Mouse (Mus musculus) heart, postnatal 0 days (tissue): ENCODE results near the gene Nek4. TPM values are rescaled to one million over a fixed set of nuclear protein-coding genes. Genes with fewer than 3 reads are reported as not detected.

ENCODE experiments used
- ATAC-seq: fragments of 200-750 bp; cut with Nextera tagmentation; 2 replicates; pipeline ENCODE4 v1.8.0; 2017; ENCODE audit warnings: low read depth, moderate number of reproducible peaks, moderate library complexity; ENCODE audit not compliant: insufficient read depth
- DNase-seq: peaks from one replicate; pipeline ENCODE4 v3.0.0-alpha.2; 2016; ENCODE audit warnings: low spot score
- H3K27ac ChIP-seq: fragments of 300-500 bp; sonication (generic); 2 replicates; pipeline ENCODE4 v1.5.1; 2014; ENCODE audit warnings: low read depth, mild to moderate bottlenecking
- H3K27me3 ChIP-seq: fragments of 300-500 bp; sonication (generic); 2 replicates; pipeline ENCODE4 v1.6.1; 2014; ENCODE audit warnings: low read length, mixed read lengths; ENCODE audit not compliant: control insufficient read depth, insufficient read depth
- H3K36me3 ChIP-seq: fragments of 300-500 bp; sonication (generic); replicated peaks from 2 replicates; pipeline ENCODE4 v1.6.1; 2014; ENCODE audit warnings: low read length, mixed read lengths; ENCODE audit not compliant: control insufficient read depth, insufficient read depth
- H3K4me1 ChIP-seq: fragments of 300-500 bp; sonication (generic); 2 replicates; pipeline ENCODE4 v1.6.1; 2014; ENCODE audit warnings: antibody characterized with exemption; ENCODE audit not compliant: control insufficient read depth, insufficient read depth
- H3K4me2 ChIP-seq: fragments of 300-500 bp; sonication (generic); 2 replicates; pipeline ENCODE4 v1.6.1; 2014; ENCODE audit warnings: low read depth, mild to moderate bottlenecking, low read length, moderate library complexity
- H3K4me3 ChIP-seq: fragments of 300-500 bp; sonication (generic); 2 replicates; pipeline ENCODE4 v1.5.1; 2014; ENCODE audit warnings: low read depth, low read length
- H3K9ac ChIP-seq: fragments of 300-500 bp; sonication (generic); replicated peaks from 2 replicates; pipeline ENCODE4 v1.6.1; 2014; ENCODE audit warnings: low read depth, low read length, mixed read lengths
- H3K9me3 ChIP-seq: fragments of 300-500 bp; sonication (generic); replicated peaks from 2 replicates; pipeline ENCODE4 v1.6.1; 2016; ENCODE audit warnings: low read length; ENCODE audit not compliant: control insufficient read depth
- CTCF ChIP-seq: IDR thresholded peaks from 2 replicates; pipeline ENCODE4 v1.5.1; 2016; ENCODE audit warnings: antibody characterized with exemption, control low read depth, low read depth
- EP300 ChIP-seq: IDR thresholded peaks from 2 replicates; pipeline ENCODE4 v1.6.1; 2016; ENCODE audit warnings: antibody characterized with exemption, low read depth
- WGBS: fragments of 180-500 bp; shearing (Covaris S2); extraction: QIAGEN DNeasy Blood & Tissue Kit; methylation state at CpG from one replicate; pipeline ENCODE4 v1.1.7; 2014; 5-methylcytosine and 5-hydroxymethylcytosine counted together
- polyA plus RNA-seq: library from polyadenylated mRNA; unstranded; fragments of >200 nt; fragmentation: Nextera tagmentation; extraction: Ambion mirVana; gene quantifications from 2 replicates; pipeline ENCODE4 v1.2.1, GENCODE M21; 2015
- total RNA-seq: library from RNA; depleted of rRNA; stranded (reverse); fragments of >200 nt; gene quantifications from 2 replicates; pipeline ENCODE4 v1.2.3, GENCODE M21; 2014; ENCODE audit warnings: low replicate concordance

Gene Nek4
- total and polyA plus RNA-seq, 2 experiments from 2014 or later: 3.3 to 11.9 TPM

GRCm38 (mm10) chr14:30943860-30944674 lies 7.1 kb upstream of the Nek4 start:
- Histone ChIP-seq H3K9ac (no peak overlapping the region), H3K27me3 (no peaks in the 10 kb centered on the region), H3K4me3 (no peak overlapping the region), H3K9me3 (no peaks in the 10 kb centered on the region), H3K36me3 (no peaks in the 10 kb centered on the region), H3K4me2 (no peak overlapping the region), H3K4me1 (no peaks in the 10 kb centered on the region), H3K27ac (no peak overlapping the region)
- 58% methylated on average over 11 of the region's 11 CpGs for WGBS
- ATAC-seq (0 out of 2 replicates have a peak, but pooled peaks have one; percentile 44), DNase-seq (peak; percentile 30)
- no peak for TF ChIP-seq EP300
- TF ChIP-seq CTCF: peak; percentile 67

GRCm38 (mm10) chr14:30944745-30945144 lies 6.4 kb upstream of the Nek4 start:
- H3K9ac ChIP-seq: no peak overlapping the region
- no peak overlapping the region for H3K4me3 ChIP-seq
- DNase-seq (no peak), ATAC-seq (no peak)
- WGBS: 69% methylated on average over 2 of the region's 2 CpGs
- no peaks in the 10 kb centered on the region for H3K4me1 ChIP-seq
- H3K9me3 ChIP-seq: no peaks in the 10 kb centered on the region
- no peak overlapping the region for H3K27ac ChIP-seq
- no peak overlapping the region for H3K4me2 ChIP-seq
- H3K27me3 ChIP-seq: no peaks in the 10 kb centered on the region
- no peak for TF ChIP-seq CTCF
- no peak for TF ChIP-seq EP300
- H3K36me3 ChIP-seq: no peaks in the 10 kb centered on the region

- H3K27ac ChIP-seq: no peak overlapping the region
- 95% methylated on average over 10 of the region's 10 CpGs for WGBS
Observed at GRCm38 (mm10) chr14:30949986-30950385, 1.2 kb upstream of the Nek4 start.

GRCm38 (mm10) chr14:30958517-30958916 lies 7.3 kb downstream of the Nek4 start:
- Histone ChIP-seq H3K4me2 (no peak overlapping the region), H3K36me3 (0 out of 2 replicates have a peak, but pooled peaks cover 3% of the 10 kb centered on the region), H3K27me3 (no peaks in the 10 kb centered on the region), H3K9ac (no peak overlapping the region), H3K27ac (no peak overlapping the region), H3K4me1 (no peaks in the 10 kb centered on the region), H3K4me3 (no peak overlapping the region), H3K9me3 (no peaks in the 10 kb centered on the region)
- ATAC-seq: no peak
- 50% methylated on average over 2 of the region's 2 CpGs for WGBS
- no peak for TF ChIP-seq CTCF
- no peak for TF ChIP-seq EP300
- DNase-seq: no peak

More at GRCm38 (mm10) chr14:30949986-30950385, 1.2 kb upstream of the Nek4 start:
- H3K9me3 ChIP-seq: no peaks in the 10 kb centered on the region
- no peak overlapping the region for H3K9ac ChIP-seq
- H3K4me3 ChIP-seq: no peak overlapping the region
- DNase-seq (no peak), ATAC-seq (no peak)
- no peaks in the 10 kb centered on the region for H3K27me3 ChIP-seq
- TF ChIP-seq EP300 (no peak), CTCF (no peak)
- peaks cover 9% of the 10 kb centered on the region for H3K4me1 ChIP-seq
- H3K36me3 ChIP-seq: no peaks in the 10 kb centered on the region
- no peak overlapping the region for H3K4me2 ChIP-seq

DNA sequence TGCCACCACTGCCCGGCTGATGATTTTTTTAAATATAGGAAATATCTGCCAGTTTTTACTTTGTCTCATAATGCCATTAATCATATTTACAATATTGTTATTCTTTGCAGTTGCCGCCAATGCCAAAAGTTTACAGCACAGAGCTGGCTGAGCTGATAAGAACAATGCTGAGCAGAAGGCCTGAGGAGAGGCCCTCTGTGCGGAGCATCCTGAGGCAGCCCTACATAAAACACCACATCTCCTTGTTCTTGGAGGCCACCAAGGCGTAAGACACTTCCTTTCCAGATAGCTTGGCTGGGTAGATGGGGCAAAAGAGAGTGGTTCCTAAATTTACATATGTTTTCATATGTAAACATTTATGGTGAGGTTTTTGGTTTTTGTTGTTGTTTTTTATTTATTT lies 7.9 kb downstream of the Nek4 start:
- ATAC-seq: no peak
- no peaks in the 10 kb centered on the region for H3K4me1 ChIP-seq
- 0 out of 2 replicates have a peak, but pooled peaks cover 3% of the 10 kb centered on the region for H3K36me3 ChIP-seq
- H3K27ac ChIP-seq: no peak overlapping the region
- WGBS: 86% methylated on average over 4 of the region's 4 CpGs
- H3K27me3 ChIP-seq: no peaks in the 10 kb centered on the region
- TF ChIP-seq CTCF: no peak
- TF ChIP-seq EP300: no peak
- H3K4me2 ChIP-seq: no peak overlapping the region
- H3K9ac ChIP-seq: no peak overlapping the region
- no peaks in the 10 kb centered on the region for H3K9me3 ChIP-seq
- DNase-seq: no peak
- H3K4me3 ChIP-seq: no peak overlapping the region
